Mouse (Mus musculus) c-Kit-negative CD71-positive TER-119-positive erythroid progenitor cells, embryonic 14.5 days (primary cell): Measurements from ENCODE around the gene Gpr3.

Experiments used
- DNase-seq: peaks from one replicate; pipeline ENCODE4 v3.0.0-alpha.2; 2013; ENCODE audit warnings: low read depth, low spot score

The Gpr3 gene

GRCm38 (mm10) chr4:133170616-133171015 lies 41.7 kb downstream of the Gpr3 start:
- no peak for DNase-seq

GRCm38 (mm10) chr4:133170056-133170524 lies 42.2 kb downstream of the Gpr3 start:
- no peak for DNase-seq

GRCm38 (mm10) chr4:133169237-133170055 lies 42.9 kb downstream of the Gpr3 start:
- DNase-seq: no peak

GRCm38 (mm10) chr4:133166773-133167172 lies 45.6 kb downstream of the Gpr3 start:
- DNase-seq: no peak

- DNase-seq: no peak
Observed at GRCm38 (mm10) chr4:133162196-133162595, 50.1 kb downstream of the Gpr3 start.

GRCm38 (mm10) chr4:133160821-133161220 lies 51.5 kb downstream of the Gpr3 start:
- no peak for DNase-seq

GRCm38 (mm10) chr4:133160211-133160610 lies 52.1 kb downstream of the Gpr3 start:
- DNase-seq: no peak

GRCm38 (mm10) chr4:133159646-133160045 lies 52.7 kb downstream of the Gpr3 start:
- DNase-seq: no peak
